Mouse (Mus musculus): ENCODE results near the gene Catsperz. TPM values are rescaled to one million over a fixed set of nuclear protein-coding genes. Genes with fewer than 3 reads are reported as not detected.

The Catsperz gene
- polyA plus RNA-seq, 1 experiment from 2014 or later = 7.9 TPM

DNA sequence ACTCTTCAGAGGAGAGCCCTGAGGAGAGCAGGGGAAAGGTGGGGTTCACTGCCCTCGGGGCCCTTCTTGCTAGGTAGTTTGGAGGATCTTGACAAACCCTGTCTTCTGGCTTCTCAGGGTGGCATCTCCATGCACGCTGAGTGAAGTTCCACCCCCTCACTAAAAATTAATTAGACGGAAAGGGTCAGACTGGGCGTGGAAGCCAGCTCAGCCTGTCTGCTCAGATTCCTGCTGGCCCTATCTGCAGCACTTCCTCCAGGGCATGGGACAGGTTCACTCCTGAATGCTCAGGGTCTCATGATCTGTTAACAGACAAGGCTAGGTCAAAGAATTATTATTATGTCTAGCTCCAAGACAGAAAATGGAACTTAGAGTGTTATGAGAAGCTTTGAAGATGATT lies 32.7 kb downstream of the Catsperz start:
- Histone ChIP-seq H3K4me2 (no peak overlapping the region), H3K9ac (no peak overlapping the region), H3K36me3 (no peaks in the 10 kb centered on the region), H3K27me3 (no peaks in the 10 kb centered on the region), H3K4me3 (no peak overlapping the region), H3K9me3 (peaks cover 8% of the 10 kb centered on the region), H3K27ac (replicated peaks) (no peak overlapping the region), H3K4me1 (replicated peaks) (no peaks in the 10 kb centered on the region)
- ATAC-seq (ENCODE audit: low read depth) = no peak
- WGBS = 63% methylated on average over 4 of the region's 4 CpGs

DNA sequence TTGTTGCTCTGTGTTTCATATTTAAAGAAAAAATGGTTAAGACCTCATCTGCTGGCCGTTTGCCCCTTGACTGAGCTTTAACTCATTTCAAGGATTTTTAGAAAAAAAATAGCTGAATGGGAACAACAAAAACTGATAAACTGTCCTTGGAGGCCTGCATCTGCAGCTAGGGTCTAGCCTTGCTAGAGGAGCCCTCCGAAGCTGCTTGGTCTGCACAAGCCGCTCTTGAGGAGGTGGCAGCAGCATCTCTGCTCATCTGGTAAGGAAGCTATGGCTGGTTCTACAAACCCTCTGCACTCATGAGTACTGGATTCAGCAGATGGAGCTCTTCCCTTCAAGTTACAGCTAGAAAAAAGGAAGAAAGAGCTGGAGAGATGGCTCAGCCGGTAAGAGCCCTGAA lies 47.2 kb downstream of the Catsperz start:
- no peaks in the 10 kb centered on the region for H3K36me3 ChIP-seq
- H3K4me3 ChIP-seq = no peak overlapping the region
- H3K9ac ChIP-seq = no peak overlapping the region
- no peak for ATAC-seq (ENCODE audit: low read depth)
- peaks cover 14% of the 10 kb centered on the region for H3K9me3 ChIP-seq
- no peaks in the 10 kb centered on the region for H3K27me3 ChIP-seq
- no peak overlapping the region for H3K27ac ChIP-seq (replicated peaks)
- 84% methylated on average over 4 of the region's 4 CpGs for WGBS
- no peaks in the 10 kb centered on the region for H3K4me1 ChIP-seq (replicated peaks)
- H3K4me2 ChIP-seq = no peak overlapping the region

DNA sequence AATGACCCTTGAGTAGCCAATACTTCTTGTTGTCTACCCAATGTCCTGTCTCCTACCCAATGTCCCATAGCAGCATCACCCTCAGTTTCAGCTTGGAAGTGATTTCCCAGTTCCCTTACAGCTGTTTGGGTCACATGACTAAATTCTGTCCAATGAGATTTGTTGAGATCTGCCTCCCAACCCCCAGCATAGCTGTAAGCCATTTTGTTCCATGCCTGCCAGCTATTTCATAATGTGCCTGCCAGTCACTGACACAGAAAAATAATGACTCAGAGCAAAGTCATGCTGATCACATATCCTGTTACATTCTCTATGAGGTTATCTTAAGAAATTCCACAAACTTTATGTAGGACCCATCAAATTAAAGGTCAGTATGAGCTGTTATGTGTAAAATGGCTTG lies 48.4 kb downstream of the Catsperz start:
- H3K27me3 ChIP-seq = no peaks in the 10 kb centered on the region
- no peak overlapping the region for H3K4me2 ChIP-seq
- H3K36me3 ChIP-seq = no peaks in the 10 kb centered on the region
- H3K4me1 ChIP-seq (replicated peaks) = no peaks in the 10 kb centered on the region
- no peak overlapping the region for H3K27ac ChIP-seq (replicated peaks)
- no peak overlapping the region for H3K4me3 ChIP-seq
- no peak overlapping the region for H3K9ac ChIP-seq
- peaks cover 14% of the 10 kb centered on the region for H3K9me3 ChIP-seq
- no peak for ATAC-seq (ENCODE audit: low read depth)

DNA sequence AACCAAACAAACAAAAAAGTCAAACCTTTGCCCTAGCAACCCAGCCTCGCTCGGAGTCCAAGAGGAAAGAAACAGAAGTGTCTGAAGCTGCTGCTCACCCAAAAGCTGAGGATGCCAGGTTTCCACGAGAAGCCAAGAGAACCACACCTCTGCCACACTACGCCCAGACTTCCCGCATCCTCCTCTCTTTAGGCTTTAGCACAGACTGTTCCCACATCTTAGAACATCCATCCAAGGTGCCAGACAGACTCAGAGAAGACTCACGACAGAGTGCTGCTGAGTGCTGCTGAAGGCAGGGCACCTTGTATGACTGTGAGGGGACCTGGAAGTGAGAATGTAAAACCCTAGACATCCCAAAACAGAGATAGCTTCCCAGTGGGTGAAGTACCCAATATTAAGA lies 49.3 kb downstream of the Catsperz start:
- no peaks in the 10 kb centered on the region for H3K27me3 ChIP-seq
- no peak for ATAC-seq (ENCODE audit: low read depth)
- WGBS = 86% methylated on average over 6 of the region's 6 CpGs

DNA sequence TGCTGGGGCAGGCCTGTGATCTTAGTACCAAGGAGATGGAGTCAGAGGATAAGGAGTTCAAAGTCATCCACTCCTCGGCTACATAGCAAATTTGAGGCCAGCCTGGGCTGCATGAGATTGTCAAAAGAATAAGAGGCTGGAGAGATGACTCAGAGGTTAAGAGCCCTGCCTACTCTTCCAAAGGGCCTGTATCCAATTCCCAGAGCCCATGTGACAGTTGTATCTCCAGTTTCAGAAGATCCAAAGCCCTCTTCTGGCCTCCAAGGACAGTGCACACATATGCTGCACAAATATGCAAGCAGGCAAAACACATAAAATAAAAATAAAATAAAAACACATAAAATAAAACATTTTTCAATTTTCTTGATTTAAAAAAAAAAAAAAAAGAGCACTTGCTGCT lies 50.9 kb downstream of the Catsperz start:
- no peak overlapping the region for H3K4me3 ChIP-seq
- no peaks in the 10 kb centered on the region for H3K27me3 ChIP-seq
- H3K27ac ChIP-seq (replicated peaks) = no peak overlapping the region
- no peaks in the 10 kb centered on the region for H3K4me1 ChIP-seq (replicated peaks)
- no peaks in the 10 kb centered on the region for H3K36me3 ChIP-seq
- H3K9me3 ChIP-seq = 0 out of 2 replicates have a peak, but pooled peaks cover 3% of the 10 kb centered on the region
- WGBS = 69% methylated on average over 1 of the region's 1 CpGs
- no peak overlapping the region for H3K4me2 ChIP-seq
- no peak for ATAC-seq (ENCODE audit: low read depth)
- H3K9ac ChIP-seq = no peak overlapping the region

More for the DNA sequence above, 49.3 kb downstream of the Catsperz start:
- H3K9me3 ChIP-seq = peaks cover 11% of the 10 kb centered on the region
- no peak overlapping the region for H3K4me3 ChIP-seq
- H3K4me2 ChIP-seq = no peak overlapping the region
- H3K36me3 ChIP-seq = no peaks in the 10 kb centered on the region
- no peak overlapping the region for H3K27ac ChIP-seq (replicated peaks)
- no peak overlapping the region for H3K9ac ChIP-seq
- H3K4me1 ChIP-seq (replicated peaks) = no peaks in the 10 kb centered on the region

DNA sequence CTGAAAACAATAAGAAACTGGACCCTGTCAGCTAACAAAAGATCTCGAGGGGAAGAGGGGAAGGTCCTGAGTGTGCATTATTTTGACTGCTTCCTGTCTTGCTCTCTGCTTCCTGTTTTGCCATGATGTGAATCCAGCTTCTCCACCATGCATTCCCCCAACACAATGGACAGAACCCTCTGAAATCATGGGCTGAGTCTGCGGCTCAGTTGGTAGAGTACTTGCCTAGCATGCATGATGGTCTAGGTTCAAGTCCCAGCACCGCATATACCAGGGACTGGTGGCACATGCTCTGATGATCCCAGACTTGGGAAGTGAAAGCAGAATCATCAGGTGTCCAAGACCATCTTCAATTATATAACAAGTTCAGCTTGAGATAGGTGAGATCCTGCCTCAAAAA lies 52.5 kb downstream of the Catsperz start:
- Histone ChIP-seq H3K9ac (no peak overlapping the region), H3K4me2 (no peak overlapping the region), H3K4me1 (replicated peaks) (no peaks in the 10 kb centered on the region), H3K27ac (replicated peaks) (no peak overlapping the region), H3K36me3 (no peaks in the 10 kb centered on the region), H3K9me3 (no peaks in the 10 kb centered on the region), H3K4me3 (no peak overlapping the region), H3K27me3 (no peaks in the 10 kb centered on the region)
- ATAC-seq (ENCODE audit: low read depth) = no peak
- 78% methylated on average over 3 of the region's 3 CpGs for WGBS

Small RNA genes within 50 kb of the gene (microRNA-seq; reads per million reads assigned to microRNA genes)
- gene Mir6990 = 1.3 reads per million

Other genes starting within 250 kb of the Catsperz start
- 8.4 and 9.8 TPM in 2 replicates for gene Rps6ka4, start 84.7 kb downstream of the Catsperz start, polyA plus RNA-seq (2015; fragmentation: Nextera tagmentation; extraction: Ambion mirVana)
- gene Ccdc88b, start 67.2 kb downstream of the Catsperz start, polyA plus RNA-seq (2015; fragmentation: Nextera tagmentation; extraction: Ambion mirVana) = 0.54 and 1.3 TPM in 2 replicates
- gene Trmt112, start 15.7 kb downstream of the Catsperz start, polyA plus RNA-seq (2015; fragmentation: Nextera tagmentation; extraction: Ambion mirVana) = 117 and 159 TPM in 2 replicates
- gene Prdx5, start 15.3 kb downstream of the Catsperz start, polyA plus RNA-seq (2015; fragmentation: Nextera tagmentation; extraction: Ambion mirVana) = 294 and 302 TPM in 2 replicates
- 15.5 and 16.9 TPM in 2 replicates for gene Esrra, start 3.6 kb downstream of the Catsperz start, polyA plus RNA-seq (2015; fragmentation: Nextera tagmentation; extraction: Ambion mirVana)
- gene Kcnk4, start 9.1 kb upstream of the Catsperz start, polyA plus RNA-seq (2015; fragmentation: Nextera tagmentation; extraction: Ambion mirVana) = 3.4 and 5.2 TPM in 2 replicates
- 90.4 and 95.1 TPM in 2 replicates for gene Bad, start 16.5 kb upstream of the Catsperz start, polyA plus RNA-seq (2015; fragmentation: Nextera tagmentation; extraction: Ambion mirVana)
- gene Gpr137, start 17.1 kb upstream of the Catsperz start, polyA plus RNA-seq (2015; fragmentation: Nextera tagmentation; extraction: Ambion mirVana) = 50.6 and 57.0 TPM in 2 replicates
- 191 and 211 TPM in 2 replicates for gene Ppp1r14b, start 49.6 kb upstream of the Catsperz start, polyA plus RNA-seq (2015; fragmentation: Nextera tagmentation; extraction: Ambion mirVana)
- gene Plcb3, start 51.1 kb upstream of the Catsperz start, polyA plus RNA-seq (2015; fragmentation: Nextera tagmentation; extraction: Ambion mirVana) = 23.8 and 27.3 TPM in 2 replicates
- gene Fkbp2, start 55.1 kb upstream of the Catsperz start, polyA plus RNA-seq (2015; fragmentation: Nextera tagmentation; extraction: Ambion mirVana) = 104 and 120 TPM in 2 replicates
- gene Vegfb, start 62.3 kb upstream of the Catsperz start, polyA plus RNA-seq (2015; fragmentation: Nextera tagmentation; extraction: Ambion mirVana) = 37.2 and 39.3 TPM in 2 replicates
- gene Dnajc4, start 67.2 kb upstream of the Catsperz start, polyA plus RNA-seq (2015; fragmentation: Nextera tagmentation; extraction: Ambion mirVana) = 21.5 and 23.0 TPM in 2 replicates
- gene Nudt22, start 70.7 kb upstream of the Catsperz start, polyA plus RNA-seq (2015; fragmentation: Nextera tagmentation; extraction: Ambion mirVana) = 22.6 and 25.8 TPM in 2 replicates
- 14.9 and 18.2 TPM in 2 replicates for gene Trpt1, start 70.8 kb upstream of the Catsperz start, polyA plus RNA-seq (2015; fragmentation: Nextera tagmentation; extraction: Ambion mirVana)
- 4.4 and 4.9 TPM in 2 replicates for gene Fermt3, start 94.1 kb upstream of the Catsperz start, polyA plus RNA-seq (2015; fragmentation: Nextera tagmentation; extraction: Ambion mirVana)
- 244 and 248 TPM in 2 replicates for gene Stip1, start 114.6 kb upstream of the Catsperz start, polyA plus RNA-seq (2015; fragmentation: Nextera tagmentation; extraction: Ambion mirVana)
- gene Macrod1, start 131.4 kb upstream of the Catsperz start, polyA plus RNA-seq (2015; fragmentation: Nextera tagmentation; extraction: Ambion mirVana) = 4.4 and 5.2 TPM in 2 replicates
- gene Flrt1, start 180.3 kb upstream of the Catsperz start, polyA plus RNA-seq (2015; fragmentation: Nextera tagmentation; extraction: Ambion mirVana) = 9.6 and 10.9 TPM in 2 replicates